Mouse (Mus musculus) E14TG2a.4 (cell line): ENCODE data around the gene Babam2.

ENCODE experiments used
- CTCF ChIP-seq: conservative IDR thresholded peaks from 2 replicates; pipeline ENCODE4 v1.5.1; 2014; ENCODE audit warnings: low read length
- NANOG ChIP-seq: IDR thresholded peaks from 2 replicates; pipeline ENCODE4 v1.6.1; 2014; ENCODE audit warnings: borderline replicate concordance, low read length, mixed read lengths

- TF ChIP-seq CTCF, result no peak
- no peak for TF ChIP-seq NANOG
Observed at GRCm38 (mm10) chr5:31697644-31698296, at the start of gene Babam2.
